Mouse (Mus musculus) left cerebral cortex, postnatal 14 days (tissue): ENCODE measurements at regions not wholly inside any gene's neighbourhood (a gene's known extent, or its start where the extent isn't known, plus 50 kb on each side); places are given as distances from the start of the nearest gene placed in this dataset.
A peak's percentile ranks its signal among the peaks of the same experiment; 100 is the strongest.
"Not testable (repeated sequence)": the region's sequence is repeated elsewhere in the genome, so short reads cannot be mapped to it uniquely, and the experiment has no call there.

Experiments used
- DNase-seq, 2 experiments: peaks; one replicate each; pipeline ENCODE4 v3.0.0; 2021 to 2022; ENCODE audit warnings: low spot score in 2 of 2, mixed read lengths in 1 of 2
- intact Hi-C: fragments of 180-260 bp; cut with DNase I; formaldehyde crosslinking; loops from one replicate; pipeline ENCODE4 v1.15.1; 2025

DNA sequence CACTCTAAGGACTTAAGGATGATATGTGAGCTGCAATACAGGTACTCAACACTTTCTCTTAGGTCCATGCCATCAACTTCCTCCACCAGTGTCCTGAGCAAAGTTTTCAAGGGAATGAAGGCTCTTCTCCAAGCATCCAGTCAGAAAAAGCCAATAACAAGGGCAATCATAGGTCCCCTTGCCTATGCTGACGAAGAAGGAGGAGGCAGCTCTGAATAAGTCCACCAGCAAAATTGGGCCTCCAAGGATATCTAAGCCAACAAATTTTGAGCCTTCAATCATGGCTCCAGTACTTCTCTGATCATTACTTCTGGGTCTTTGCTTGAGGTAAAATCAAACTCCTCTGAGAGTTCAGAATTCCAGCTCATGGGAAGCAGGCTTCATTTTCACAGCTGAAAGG, 293.1 kb downstream of the Snurf start:
- intact Hi-C loops: not testable (repeated sequence)
- DNase-seq: peak; percentile 35 to 48
